Mouse (Mus musculus) hindbrain, embryonic 15.5 days (tissue): ENCODE results near the gene Ndufb8. TPM values are rescaled to one million over a fixed set of nuclear protein-coding genes. Genes with fewer than 3 reads are reported as not detected.

Experiments
- ATAC-seq: fragments of 200-750 bp; cut with Nextera tagmentation; 2 replicates; pipeline ENCODE4 v1.8.0; 2017; ENCODE audit warnings: low read depth, moderate number of reproducible peaks, moderate TSS enrichment; ENCODE audit not compliant: low FRiP score
- H3K27ac ChIP-seq: fragments of 300-500 bp; sonication (generic); replicated peaks from 2 replicates; pipeline ENCODE4 v1.5.1; 2015; ENCODE audit warnings: mild to moderate bottlenecking, inconsistent platforms
- H3K27me3 ChIP-seq: fragments of 300-500 bp; sonication (generic); 2 replicates; pipeline ENCODE4 v1.6.1; 2015; ENCODE audit warnings: control low read depth, inconsistent platforms
- H3K36me3 ChIP-seq: fragments of 300-500 bp; sonication (generic); 2 replicates; pipeline ENCODE4 v1.6.1; 2015; ENCODE audit warnings: control low read depth, inconsistent platforms
- H3K4me1 ChIP-seq: fragments of 300-500 bp; sonication (generic); replicated peaks from 2 replicates; pipeline ENCODE4 v1.6.1; 2015; ENCODE audit warnings: control low read depth, inconsistent platforms
- H3K4me2 ChIP-seq: fragments of 300-500 bp; sonication (generic); 2 replicates; pipeline ENCODE4 v1.6.1; 2015; ENCODE audit warnings: moderate library complexity, mild to moderate bottlenecking, inconsistent platforms
- H3K4me3 ChIP-seq: fragments of 300-500 bp; sonication (generic); 2 replicates; pipeline ENCODE4 v1.5.1; 2015; ENCODE audit warnings: mild to moderate bottlenecking, inconsistent platforms
- H3K9ac ChIP-seq: fragments of 300-500 bp; sonication (generic); 2 replicates; pipeline ENCODE4 v1.6.1; 2015; ENCODE audit warnings: inconsistent platforms
- H3K9me3 ChIP-seq: fragments of 300-500 bp; sonication (generic); 2 replicates; pipeline ENCODE4 v1.6.1; 2016; ENCODE audit warnings: control low read depth, inconsistent platforms
- WGBS: fragments of 180-500 bp; shearing (Covaris S2); methylation state at CpG from one replicate; pipeline ENCODE4 v1.1.7; 2015; 5-methylcytosine and 5-hydroxymethylcytosine counted together
- polyA plus RNA-seq: library from polyadenylated mRNA; unstranded; fragments of >200 nt; fragmentation: Nextera tagmentation; extraction: Ambion mirVana; gene quantifications from 2 replicates; pipeline ENCODE4 v1.2.1, GENCODE M21; 2015

The Ndufb8 gene
- polyA plus RNA-seq, 1 experiment from 2014 or later, result 674 TPM

DNA sequence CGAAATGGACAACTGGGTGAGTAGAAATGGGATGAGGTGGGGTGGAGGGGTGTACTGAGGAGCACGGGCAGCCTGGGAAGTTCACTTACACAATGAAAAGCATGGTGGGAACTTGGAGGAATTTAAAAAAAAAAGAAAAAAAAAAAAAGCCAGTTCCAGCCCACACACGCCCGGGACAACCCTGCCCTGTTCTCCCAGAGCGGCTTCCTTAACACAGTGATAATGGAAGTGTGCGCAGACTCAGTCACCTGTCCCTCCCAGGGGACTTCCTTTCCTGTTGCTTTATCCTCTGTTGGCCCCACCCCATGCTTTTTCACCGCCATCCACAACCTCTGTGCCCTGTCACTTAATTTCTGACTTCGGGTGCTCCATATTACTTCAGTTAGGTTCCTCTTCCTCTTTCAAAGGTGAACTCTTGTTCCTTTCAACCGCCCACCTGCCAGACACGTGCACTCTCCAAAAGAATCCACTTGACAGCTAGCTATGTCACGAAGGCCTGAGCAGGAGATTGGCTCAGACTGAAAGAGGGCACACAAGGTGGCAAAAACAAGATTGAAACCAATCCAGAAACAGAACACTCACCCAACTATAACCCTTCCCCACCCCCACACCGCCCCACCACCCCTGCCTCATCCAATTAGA is 44.6 kb downstream of the Ndufb8 start:
- no peaks in the 10 kb centered on the region for H3K36me3 ChIP-seq
- WGBS, result 5% methylated on average over 12 of the region's 12 CpGs
- H3K4me3 ChIP-seq, result peak overlapping the region; percentile 46; the same call in 1 of the 2 replicates
- H3K27ac ChIP-seq, result no peak overlapping the region
- H3K9ac ChIP-seq, result no peak overlapping the region
- no peaks in the 10 kb centered on the region for H3K9me3 ChIP-seq
- peaks cover 88% of the 10 kb centered on the region for H3K27me3 ChIP-seq
- H3K4me1 ChIP-seq, result peaks cover 35% of the 10 kb centered on the region
- peak overlapping the region; percentile 95 for H3K4me2 ChIP-seq
- ATAC-seq, result no peak

DNA sequence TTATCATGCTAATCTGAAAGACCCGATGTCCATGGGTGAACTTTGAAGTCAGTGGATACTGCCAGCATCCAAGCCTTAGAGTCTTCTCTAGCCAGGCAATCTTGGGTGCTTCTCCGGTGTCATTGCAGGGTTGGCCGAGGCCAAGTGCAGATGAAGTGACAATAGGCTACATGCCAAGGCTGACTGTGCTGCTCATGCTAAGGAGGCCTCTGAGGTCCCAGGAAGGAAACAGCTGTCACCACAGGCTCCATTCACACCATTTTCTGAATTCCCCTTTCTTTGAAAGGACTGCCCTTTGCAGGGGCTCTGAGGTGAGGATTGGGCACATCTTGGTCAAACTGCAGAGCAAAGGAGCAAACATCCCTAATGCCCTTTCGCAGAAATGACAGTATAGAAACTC is 52.5 kb downstream of the Ndufb8 start:
- Histone ChIP-seq H3K27me3 (peaks cover 81% of the 10 kb centered on the region), H3K4me3 (no peak overlapping the region), H3K9ac (no peak overlapping the region), H3K4me2 (no peak overlapping the region), H3K27ac (no peak overlapping the region), H3K4me1 (no peaks in the 10 kb centered on the region), H3K9me3 (no peaks in the 10 kb centered on the region), H3K36me3 (no peaks in the 10 kb centered on the region)
- no peak for ATAC-seq
- WGBS, result 82% methylated on average over 4 of the region's 4 CpGs

DNA sequence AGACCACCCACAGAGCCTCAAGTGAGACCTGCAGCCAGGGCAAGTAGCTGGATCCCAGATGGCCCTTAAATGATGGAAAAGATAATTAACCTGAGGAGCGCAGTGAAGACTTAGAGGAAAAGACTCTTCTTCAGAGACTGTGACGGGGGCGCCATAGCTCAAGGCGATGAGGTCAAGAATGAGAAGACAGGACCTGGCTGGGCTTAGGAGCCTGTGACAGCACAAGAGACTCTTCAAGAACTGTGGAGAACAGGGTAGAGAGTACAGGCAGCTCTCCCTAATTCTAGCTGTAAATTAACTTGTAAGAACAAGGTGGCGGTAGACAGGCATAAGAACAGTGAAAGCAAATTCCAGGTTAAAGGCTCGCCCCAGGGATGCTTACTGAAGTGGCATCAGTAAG is 53.3 kb downstream of the Ndufb8 start:
- Histone ChIP-seq H3K36me3 (no peaks in the 10 kb centered on the region), H3K4me2 (no peak overlapping the region), H3K4me1 (no peaks in the 10 kb centered on the region), H3K4me3 (no peak overlapping the region), H3K27ac (no peak overlapping the region), H3K27me3 (peaks cover 80% of the 10 kb centered on the region), H3K9ac (no peak overlapping the region), H3K9me3 (no peaks in the 10 kb centered on the region)
- WGBS, result 86% methylated on average over 6 of the region's 6 CpGs
- no peak for ATAC-seq

DNA sequence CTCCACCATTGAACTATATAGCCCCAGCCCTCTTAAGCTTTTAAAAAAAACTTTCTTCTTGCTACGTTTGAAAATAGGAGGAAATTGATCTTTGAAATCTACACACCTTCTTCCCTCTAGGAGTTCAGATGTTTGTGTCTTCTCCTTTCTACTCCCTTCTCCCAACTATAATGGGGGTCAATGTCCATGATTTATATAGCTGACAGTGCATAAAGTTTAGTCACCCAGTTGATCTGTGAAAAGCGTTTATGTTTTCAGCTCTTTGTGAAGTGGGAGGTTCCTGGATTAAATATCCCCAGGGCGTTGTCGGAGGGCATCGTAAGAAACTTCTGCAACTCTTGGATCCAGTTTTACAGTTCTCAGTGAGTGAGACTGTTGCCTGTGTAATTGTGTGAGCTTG is 55.0 kb downstream of the Ndufb8 start:
- no peak for ATAC-seq
- Histone ChIP-seq H3K36me3 (no peaks in the 10 kb centered on the region), H3K27me3 (peaks cover 82% of the 10 kb centered on the region), H3K4me1 (no peaks in the 10 kb centered on the region), H3K4me2 (no peak overlapping the region), H3K27ac (no peak overlapping the region), H3K9me3 (no peaks in the 10 kb centered on the region), H3K4me3 (no peak overlapping the region), H3K9ac (no peak overlapping the region)
- 46% methylated on average over 5 of the region's 5 CpGs for WGBS

DNA sequence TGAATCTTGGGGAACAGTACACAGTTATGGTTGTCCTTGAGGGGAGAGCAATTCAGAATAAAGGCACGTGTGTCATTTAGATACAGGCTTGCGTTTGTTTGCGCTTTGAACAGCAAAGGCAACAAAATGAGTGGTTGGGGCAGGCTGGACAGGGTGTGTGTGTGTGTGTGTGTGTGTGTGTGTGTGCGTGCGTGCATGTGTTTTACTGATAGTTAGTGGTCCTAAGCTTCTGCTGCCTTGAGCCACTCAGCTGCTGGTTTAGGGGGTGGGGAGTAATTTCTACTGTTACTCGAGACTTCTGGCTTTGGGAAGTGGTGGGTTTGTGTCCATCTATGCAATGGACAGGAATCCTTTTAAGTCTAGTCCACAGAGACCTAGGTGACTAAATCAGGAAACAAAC is 56.3 kb downstream of the Ndufb8 start:
- H3K4me2 ChIP-seq, result no peak overlapping the region
- no peaks in the 10 kb centered on the region for H3K36me3 ChIP-seq
- H3K9ac ChIP-seq, result no peak overlapping the region
- no peak overlapping the region for H3K4me3 ChIP-seq
- no peak overlapping the region for H3K27ac ChIP-seq
- H3K27me3 ChIP-seq, result peaks cover 85% of the 10 kb centered on the region
- no peak for ATAC-seq
- H3K9me3 ChIP-seq, result no peaks in the 10 kb centered on the region
- WGBS, result 64% methylated on average over 6 of the region's 6 CpGs
- H3K4me1 ChIP-seq, result no peaks in the 10 kb centered on the region

Other genes starting within 250 kb of the Ndufb8 start
- 0.10 and 0.12 TPM in 2 replicates for gene Scd4, start 222.3 kb downstream of the Ndufb8 start, polyA plus RNA-seq
- 8.9 and 9.1 TPM in 2 replicates for gene Scd1, start 147.6 kb downstream of the Ndufb8 start, polyA plus RNA-seq
- 0.04 TPM in 1 of 2 replicates, not detected in the other for gene Wnt8b, start 62.0 kb downstream of the Ndufb8 start, polyA plus RNA-seq
- gene Sec31b, start 9.6 kb downstream of the Ndufb8 start, polyA plus RNA-seq, result 0.20 and 0.38 TPM in 2 replicates
- gene Gm20538, start 2.6 kb downstream of the Ndufb8 start, polyA plus RNA-seq, result not detected in 2 replicates
- gene Hif1an, start 7.4 kb upstream of the Ndufb8 start, polyA plus RNA-seq, result 23.6 and 24.8 TPM in 2 replicates
- gene Pax2, start 200.6 kb upstream of the Ndufb8 start, polyA plus RNA-seq, result 12.3 and 15.5 TPM in 2 replicates